Mouse (Mus musculus) cerebellum, postnatal 4 days (tissue): ENCODE results near the gene Syap1.
A peak's percentile ranks its signal among the peaks of the same experiment; 100 is the strongest.
"Not testable (repeated sequence)": the region's sequence is repeated elsewhere in the genome, so short reads cannot be mapped to it uniquely, and the experiment has no call there.

Experiments
- DNase-seq, 2 experiments: peaks; one replicate each; pipeline ENCODE4 v3.0.0; 2022; ENCODE audit warnings: low spot score in 2 of 2, mixed read lengths in 1 of 2

Gene Syap1

GRCm38 (mm10) chrX:162830313-162830712 is 57.9 kb downstream of the Syap1 start:
- not testable (repeated sequence) for DNase-seq

- no peak for DNase-seq
Measured at GRCm38 (mm10) chrX:162829741-162830140, 58.5 kb downstream of the Syap1 start.

GRCm38 (mm10) chrX:162829203-162829708 is 59.0 kb downstream of the Syap1 start, which contains the start of gene Txlng:
Txlng (minus strand) TSS chrX:162829454.
- DNase-seq, result peak; percentile 65 to 90

GRCm38 (mm10) chrX:162828783-162829182 is 59.5 kb downstream of the Syap1 start:
- no peak for DNase-seq

- no peak for DNase-seq
Measured at GRCm38 (mm10) chrX:162828016-162828415, 60.2 kb downstream of the Syap1 start.
